Mouse (Mus musculus): ENCODE data around the gene Orai1.

The Orai1 gene

GRCm38 (mm10) chr5:122994910-122995309 lies 20.0 kb upstream of the Orai1 start:
- 21% methylated on average over 1 of the region's 1 CpGs for WGBS

- 61% methylated on average over 18 of the region's 18 CpGs for WGBS
These were observed 17.4 kb upstream of the Orai1 start for GRCm38 (mm10) chr5:122997205-122998204.

GRCm38 (mm10) chr5:123000901-123001300 lies 14.0 kb upstream of the Orai1 start:
- 84% methylated on average over 1 of the region's 1 CpGs for WGBS

- 61% methylated on average over 19 of the region's 19 CpGs for WGBS
These were observed 8.9 kb upstream of the Orai1 start for GRCm38 (mm10) chr5:123005716-123006592.

- WGBS, result 32% methylated on average over 7 of the region's 7 CpGs
These were observed 5.9 kb upstream of the Orai1 start for GRCm38 (mm10) chr5:123008877-123009493.

- WGBS, result 34% methylated on average over 11 of the region's 11 CpGs
These were observed 5.0 kb upstream of the Orai1 start for GRCm38 (mm10) chr5:123009873-123010272.

GRCm38 (mm10) chr5:123010806-123011205 lies 4.1 kb upstream of the Orai1 start:
- 71% methylated on average over 6 of the region's 6 CpGs for WGBS

GRCm38 (mm10) chr5:123011705-123012104 lies 3.2 kb upstream of the Orai1 start:
- 86% methylated on average over 9 of the region's 9 CpGs for WGBS

- 42% methylated on average over 9 of the region's 9 CpGs for WGBS
These were observed 1.1 kb upstream of the Orai1 start for GRCm38 (mm10) chr5:123013599-123014315.

- WGBS, result 44% methylated on average over 8 of the region's 8 CpGs
These were observed 1.0 kb downstream of the Orai1 start for GRCm38 (mm10) chr5:123015915-123016314.

- 74% methylated on average over 4 of the region's 4 CpGs for WGBS
These were observed 2.6 kb downstream of the Orai1 start for GRCm38 (mm10) chr5:123017504-123017903.

GRCm38 (mm10) chr5:123019336-123020016 lies 4.6 kb downstream of the Orai1 start:
- 49% methylated on average over 10 of the region's 10 CpGs for WGBS

- 93% methylated on average over 5 of the region's 5 CpGs for WGBS
These were observed 5.6 kb downstream of the Orai1 start for GRCm38 (mm10) chr5:123020426-123020825.

- WGBS, result 90% methylated on average over 7 of the region's 7 CpGs
These were observed 6.6 kb downstream of the Orai1 start for GRCm38 (mm10) chr5:123021438-123021837.

- 65% methylated on average over 6 of the region's 6 CpGs for WGBS
These were observed 8.2 kb downstream of the Orai1 start for GRCm38 (mm10) chr5:123023049-123023448.

- 91% methylated on average over 6 of the region's 6 CpGs for WGBS
These were observed 9.4 kb downstream of the Orai1 start for GRCm38 (mm10) chr5:123024312-123024711.

- WGBS, result 81% methylated on average over 9 of the region's 9 CpGs
These were observed 10.2 kb downstream of the Orai1 start for GRCm38 (mm10) chr5:123024965-123025573.

GRCm38 (mm10) chr5:123026414-123026813 lies 11.5 kb downstream of the Orai1 start:
- 72% methylated on average over 6 of the region's 6 CpGs for WGBS

GRCm38 (mm10) chr5:123027436-123027835 lies 12.6 kb downstream of the Orai1 start:
- WGBS, result 60% methylated on average over 6 of the region's 6 CpGs

- WGBS, result 75% methylated on average over 7 of the region's 7 CpGs
These were observed 14.9 kb downstream of the Orai1 start for GRCm38 (mm10) chr5:123029729-123030128.
